Mouse (Mus musculus): Measurements from ENCODE around the gene Fbxo2.

DNA sequence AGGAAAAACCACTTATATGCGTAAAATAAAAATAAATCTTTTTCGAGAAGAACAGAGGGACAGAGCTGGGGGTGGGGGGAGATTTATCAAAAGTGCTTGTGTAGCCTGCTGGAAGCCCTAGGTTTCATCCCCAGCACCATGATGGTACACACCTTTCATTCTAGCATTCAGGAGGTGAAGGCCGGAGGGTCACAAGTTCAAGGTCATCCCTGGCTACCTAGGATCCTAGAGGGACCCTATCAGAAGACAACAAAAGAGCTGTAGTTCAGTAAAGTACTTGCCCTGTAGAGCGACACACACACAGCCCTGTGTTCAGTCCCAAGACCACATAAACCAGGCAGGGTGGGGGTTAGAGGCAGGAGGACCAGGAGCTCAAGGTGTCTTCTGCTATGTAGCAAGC lies 6.4 kb upstream of the Fbxo2 start:
- TF ChIP-seq USF1 (IDR thresholded peaks at IDR 0.05; ENCODE audit: low read depth): no peak
- TF ChIP-seq MAX (IDR thresholded peaks at IDR 0.05; ENCODE audit: low read depth): no peak
- no peak for TF ChIP-seq POLR2A (IDR thresholded peaks at IDR 0.05; ENCODE audit: insufficient read length, low read depth)
